Mouse (Mus musculus): ENCODE measurements around the gene Ankrd40.

The Ankrd40 gene

DNA sequence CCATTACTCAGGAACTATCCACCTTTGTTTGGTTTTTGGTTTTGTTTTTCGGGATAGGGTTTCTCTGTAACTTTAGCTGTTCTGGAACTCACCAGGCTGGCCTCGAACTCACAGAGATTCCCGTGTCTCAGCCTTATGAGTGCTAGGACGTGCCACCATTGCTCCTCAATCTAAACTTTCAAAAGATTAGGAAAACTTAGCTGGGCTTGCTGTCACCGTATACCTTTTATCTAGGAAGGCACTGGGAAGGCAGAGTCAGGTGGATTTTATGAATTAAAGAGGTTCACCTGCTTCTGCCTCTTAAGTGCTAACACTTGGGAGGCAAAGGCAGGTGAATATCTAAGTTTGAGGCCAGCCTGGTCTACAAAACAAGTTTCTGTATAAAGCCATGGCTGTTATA lies 5.2 kb upstream of the Ankrd40 start:
- in situ Hi-C loops (cut with MboI, MseI) = no loop called here

DNA sequence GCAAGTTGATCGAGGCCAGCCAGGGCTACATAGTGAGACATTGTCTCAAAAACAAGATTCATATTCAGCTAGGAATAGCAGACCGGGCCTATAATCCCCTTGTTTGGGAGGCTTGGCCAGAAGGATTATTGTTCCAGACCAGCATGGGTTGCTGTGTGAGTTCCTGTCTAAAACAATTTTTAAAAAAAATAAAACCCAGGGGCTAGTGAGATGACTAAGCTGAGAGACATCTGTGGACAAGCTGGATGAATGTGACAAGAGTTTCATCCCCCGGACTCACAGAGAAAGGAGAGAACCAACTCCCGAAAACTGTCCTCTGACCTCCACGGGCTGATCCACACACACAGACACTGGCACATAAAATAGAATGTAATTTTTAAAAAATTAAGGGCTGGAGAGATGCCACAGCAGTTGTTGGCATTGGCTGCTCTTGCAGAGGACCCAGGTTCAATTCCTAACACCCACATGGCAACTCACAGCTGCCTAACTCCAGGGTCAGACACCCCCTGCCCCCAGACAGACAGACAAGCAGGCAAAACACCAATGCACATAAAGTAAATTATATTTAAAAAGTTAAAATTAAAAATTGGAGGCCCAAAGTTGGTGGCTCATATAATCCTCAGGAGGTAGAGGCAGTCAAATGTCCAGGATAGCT lies 4.4 kb upstream of the Ankrd40 start:
- in situ Hi-C loops (cut with MboI, MseI) = no loop called here

DNA sequence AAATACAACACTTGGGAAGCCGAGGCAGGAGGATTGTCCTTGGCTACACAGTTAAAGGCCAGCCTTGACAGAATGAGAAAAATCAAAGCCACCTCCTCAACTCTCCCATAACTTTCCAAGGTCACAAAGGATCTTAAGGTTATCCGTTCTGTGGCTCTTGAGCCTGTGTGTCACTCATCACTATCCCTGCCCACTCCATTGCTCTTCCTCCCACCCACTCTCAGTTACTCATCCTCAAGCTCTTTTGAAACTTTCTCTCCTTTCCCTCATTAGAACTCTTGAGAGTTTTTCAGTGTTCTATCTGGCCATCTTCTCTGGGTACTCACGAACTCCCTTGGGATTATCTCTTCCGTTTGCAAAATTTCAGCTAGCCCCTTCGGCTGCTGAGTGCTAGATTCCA lies 3.2 kb upstream of the Ankrd40 start:
- in situ Hi-C loops (cut with MboI, MseI) = no loop called here

DNA sequence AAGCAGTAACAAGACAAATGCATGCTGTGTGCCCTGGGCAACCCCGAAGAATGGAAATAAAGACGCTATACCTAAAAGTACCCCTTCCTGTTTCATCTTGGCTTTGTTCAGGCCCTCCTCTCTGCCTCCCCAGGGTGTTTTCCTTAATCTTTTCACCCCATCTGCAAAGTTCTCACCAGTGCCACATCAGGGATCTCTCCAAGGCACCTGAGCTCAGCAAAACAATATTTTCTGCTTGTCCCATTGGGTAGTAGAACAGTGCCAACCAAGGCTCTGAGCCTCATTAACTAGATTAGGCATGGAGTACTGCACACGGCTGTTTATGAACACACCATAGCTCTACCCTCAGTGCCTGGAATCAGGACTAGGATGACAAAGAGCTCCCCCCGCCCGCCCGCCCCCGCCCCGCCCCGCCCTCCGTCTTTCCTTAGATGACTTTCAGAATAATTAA lies 815 bp upstream of the Ankrd40 start:
- in situ Hi-C loops (cut with MboI, MseI) = no loop called here

DNA sequence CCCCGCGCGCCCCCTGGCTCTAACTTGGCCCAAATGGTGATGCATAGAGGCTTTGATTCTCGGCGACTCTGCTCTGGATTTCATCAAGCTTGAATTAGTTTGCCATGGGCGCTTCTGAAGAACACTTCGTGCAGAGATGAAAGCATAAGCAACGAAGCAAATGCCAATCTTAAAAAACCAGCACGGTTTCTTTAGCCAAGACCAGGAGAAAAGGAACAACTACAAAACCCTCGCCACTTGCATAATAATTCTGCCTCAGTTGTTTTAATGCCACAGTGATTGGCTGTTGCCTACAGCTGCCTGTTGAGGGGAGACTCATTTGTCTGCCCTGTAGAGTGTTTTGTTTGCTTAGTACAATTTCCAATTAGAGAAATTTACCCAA lies 834 bp downstream of the Ankrd40 start:
- in situ Hi-C loops (cut with MboI, MseI) = no loop called here

DNA sequence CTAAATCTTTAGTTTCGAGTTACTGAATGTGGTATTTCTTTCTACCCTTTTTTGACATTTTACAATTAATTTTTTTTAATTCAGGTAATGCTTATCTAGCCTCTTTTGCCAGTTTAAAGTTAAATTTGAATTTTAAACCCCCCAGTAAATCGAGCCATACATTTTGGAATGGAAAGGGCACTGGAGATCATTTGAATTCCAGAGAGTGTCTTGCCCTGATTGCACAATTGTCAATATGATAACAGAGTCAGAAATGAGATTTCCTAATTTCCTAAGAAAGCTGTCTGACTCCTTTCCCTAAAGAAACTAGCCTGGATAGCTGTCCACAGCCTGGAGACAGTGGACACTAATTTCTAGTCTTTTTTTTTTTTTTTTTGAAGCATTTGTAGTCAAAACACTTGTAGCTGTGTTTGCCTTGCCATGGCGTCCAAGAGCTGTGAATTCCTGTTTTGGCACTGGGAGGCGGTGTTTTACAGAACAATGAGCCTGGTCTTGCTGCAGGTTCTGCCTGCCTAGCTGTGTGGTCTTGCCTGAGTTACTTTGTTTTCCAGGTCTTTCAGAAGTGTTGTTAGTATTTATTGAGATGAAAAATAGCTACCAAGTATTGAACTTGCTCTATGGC lies 1.6 kb downstream of the Ankrd40 start:
- in situ Hi-C loops (cut with MboI, MseI) = no loop called here

DNA sequence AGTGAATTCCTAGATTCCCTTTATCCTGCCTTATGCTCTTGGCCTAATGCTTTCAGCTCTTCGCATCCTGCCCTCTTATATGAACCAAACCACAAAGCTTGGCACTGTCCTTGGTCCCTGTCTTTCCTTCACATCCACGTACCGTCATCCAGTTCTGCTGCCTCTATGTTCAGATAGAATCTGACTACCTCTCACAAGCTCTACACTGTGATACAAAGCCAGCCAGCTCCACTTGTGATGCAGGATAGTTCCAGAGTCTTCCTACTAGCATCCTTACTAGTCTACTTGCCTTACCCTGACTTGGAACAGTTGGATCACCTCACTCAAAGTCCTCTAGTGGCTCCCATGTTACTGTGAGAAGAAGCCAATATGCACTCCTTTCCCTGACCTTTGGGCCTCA lies 2.4 kb downstream of the Ankrd40 start:
- in situ Hi-C loops (cut with MboI, MseI) = no loop called here

DNA sequence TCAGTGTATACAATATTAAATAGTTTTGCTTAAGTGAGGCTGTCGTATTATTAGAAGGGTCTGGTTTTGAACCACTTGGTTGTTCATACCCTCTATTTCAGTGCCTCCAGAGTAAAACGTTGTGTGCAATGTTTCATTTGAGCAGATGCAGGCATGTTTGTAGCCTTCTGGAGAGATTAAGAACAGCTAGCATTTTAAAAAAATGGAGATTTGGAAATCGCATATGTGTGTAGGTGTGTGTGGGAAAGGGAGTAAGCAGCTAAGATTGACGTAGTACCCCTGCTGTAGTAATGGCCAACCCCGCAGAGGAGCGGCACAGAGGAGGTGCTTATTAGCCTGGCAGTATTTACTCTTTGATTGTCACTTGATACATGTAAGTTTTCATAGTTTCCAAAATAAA lies 4.9 kb downstream of the Ankrd40 start:
- in situ Hi-C loops (cut with MboI, MseI) = no loop called here

DNA sequence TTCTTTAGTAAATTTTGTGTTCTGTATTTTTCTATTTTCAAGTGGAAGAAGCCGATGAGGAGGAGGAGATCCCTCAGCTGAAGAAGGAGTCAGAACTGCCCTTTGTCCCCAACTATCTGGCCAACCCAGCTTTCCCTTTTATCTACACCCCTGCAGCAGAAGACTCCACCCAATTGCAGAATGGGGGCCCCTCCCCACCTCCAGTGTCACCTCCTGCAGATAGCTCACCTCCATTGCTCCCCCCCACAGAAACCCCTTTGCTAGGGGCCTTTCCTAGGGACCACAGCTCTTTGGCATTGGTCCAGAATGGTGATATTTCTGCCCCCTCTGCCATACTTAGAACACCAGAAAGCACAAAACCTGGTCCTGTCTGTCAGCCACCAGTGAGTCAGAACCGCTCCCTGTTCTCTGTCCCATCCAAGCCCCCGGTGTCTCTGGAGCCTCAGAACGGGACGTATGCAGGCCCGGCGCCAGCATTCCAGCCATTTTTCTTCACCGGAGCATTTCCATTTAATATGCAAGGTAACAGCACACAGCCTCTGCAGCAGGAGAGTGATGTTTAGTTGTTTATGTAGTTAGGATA lies 6.7 kb downstream of the Ankrd40 start:
- in situ Hi-C loops (cut with MboI, MseI) = no loop called here

DNA sequence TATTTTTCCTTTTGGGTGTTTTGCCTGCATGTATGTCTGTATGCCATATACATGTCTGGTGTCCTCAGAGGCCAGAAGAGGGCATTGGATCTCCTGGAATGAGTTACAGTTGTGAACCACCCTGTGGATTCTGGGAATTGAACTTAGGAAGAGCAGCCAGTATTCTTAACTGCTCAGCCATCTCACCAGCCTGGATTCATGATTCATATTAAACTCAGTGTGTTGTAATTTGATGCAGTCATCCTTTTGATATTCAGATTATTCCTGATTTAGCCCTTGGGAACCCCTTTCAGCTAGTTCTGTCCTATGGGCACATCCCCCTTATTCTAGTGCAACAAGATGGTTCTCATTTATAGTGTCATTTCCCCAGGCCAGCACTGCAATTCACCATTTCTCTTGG lies 8.8 kb downstream of the Ankrd40 start:
- in situ Hi-C loops (cut with MboI, MseI) = no loop called here

DNA sequence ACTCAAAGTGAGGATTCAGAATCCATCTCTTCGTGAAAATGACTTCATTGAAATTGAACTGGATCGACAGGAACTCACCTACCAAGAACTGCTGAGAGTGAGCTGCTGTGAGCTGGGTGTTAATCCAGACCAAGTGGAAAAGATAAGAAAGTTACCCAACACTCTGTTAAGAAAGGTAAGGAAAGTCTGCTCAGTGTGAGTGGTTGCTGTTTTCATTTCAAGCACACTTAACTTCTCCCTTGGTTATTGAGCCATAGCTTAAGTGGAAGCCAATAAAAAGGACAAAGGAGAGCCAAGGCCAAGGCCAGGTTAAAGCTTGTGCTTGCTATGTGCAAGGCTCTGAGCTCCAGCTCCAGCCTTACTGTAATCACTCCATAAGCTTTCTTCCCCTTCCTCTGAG lies 10.5 kb downstream of the Ankrd40 start:
- in situ Hi-C loops (cut with MboI, MseI) = no loop called here

DNA sequence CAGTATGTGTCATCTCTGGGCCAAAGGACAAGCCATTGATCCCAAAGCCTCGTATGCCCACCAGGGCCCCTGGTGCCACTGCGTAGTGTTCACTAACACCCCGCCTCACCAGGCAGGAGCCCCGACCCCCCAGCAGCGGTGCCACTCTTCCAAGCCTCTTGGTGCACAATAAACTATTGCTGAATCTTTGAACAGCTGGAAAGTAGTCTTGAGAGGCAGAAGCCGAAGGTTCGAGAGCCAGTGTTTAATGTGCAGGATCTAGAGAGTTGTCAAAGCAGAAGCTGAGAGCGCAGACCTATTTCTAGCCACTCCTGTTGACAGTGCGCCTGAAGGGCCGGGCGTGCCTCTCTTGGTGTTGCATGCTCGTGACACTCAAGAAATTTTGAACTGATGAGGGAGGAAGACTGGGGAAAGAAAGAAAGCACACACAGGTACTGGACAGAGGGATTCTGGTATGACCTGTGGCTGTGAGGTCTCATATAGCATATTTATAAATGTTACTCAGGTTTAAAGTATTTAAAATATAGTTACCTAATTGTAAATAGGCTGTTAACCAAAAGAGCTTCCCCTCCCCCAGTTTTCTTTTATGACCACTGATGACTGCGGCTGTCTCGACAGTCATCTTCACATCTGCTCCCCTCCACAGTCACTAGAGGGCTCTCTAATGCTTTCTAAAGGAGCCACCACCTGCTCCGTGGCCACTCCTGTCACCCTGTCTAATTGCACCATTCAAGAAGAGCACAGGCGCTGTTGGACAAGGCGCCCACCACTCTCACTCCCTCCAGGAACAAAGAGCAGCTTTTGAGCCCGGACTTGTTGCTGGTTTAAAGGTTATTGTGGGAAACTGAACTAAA lies 12.2 kb downstream of the Ankrd40 start:
- in situ Hi-C loops (cut with MboI, MseI) = no loop called here

DNA sequence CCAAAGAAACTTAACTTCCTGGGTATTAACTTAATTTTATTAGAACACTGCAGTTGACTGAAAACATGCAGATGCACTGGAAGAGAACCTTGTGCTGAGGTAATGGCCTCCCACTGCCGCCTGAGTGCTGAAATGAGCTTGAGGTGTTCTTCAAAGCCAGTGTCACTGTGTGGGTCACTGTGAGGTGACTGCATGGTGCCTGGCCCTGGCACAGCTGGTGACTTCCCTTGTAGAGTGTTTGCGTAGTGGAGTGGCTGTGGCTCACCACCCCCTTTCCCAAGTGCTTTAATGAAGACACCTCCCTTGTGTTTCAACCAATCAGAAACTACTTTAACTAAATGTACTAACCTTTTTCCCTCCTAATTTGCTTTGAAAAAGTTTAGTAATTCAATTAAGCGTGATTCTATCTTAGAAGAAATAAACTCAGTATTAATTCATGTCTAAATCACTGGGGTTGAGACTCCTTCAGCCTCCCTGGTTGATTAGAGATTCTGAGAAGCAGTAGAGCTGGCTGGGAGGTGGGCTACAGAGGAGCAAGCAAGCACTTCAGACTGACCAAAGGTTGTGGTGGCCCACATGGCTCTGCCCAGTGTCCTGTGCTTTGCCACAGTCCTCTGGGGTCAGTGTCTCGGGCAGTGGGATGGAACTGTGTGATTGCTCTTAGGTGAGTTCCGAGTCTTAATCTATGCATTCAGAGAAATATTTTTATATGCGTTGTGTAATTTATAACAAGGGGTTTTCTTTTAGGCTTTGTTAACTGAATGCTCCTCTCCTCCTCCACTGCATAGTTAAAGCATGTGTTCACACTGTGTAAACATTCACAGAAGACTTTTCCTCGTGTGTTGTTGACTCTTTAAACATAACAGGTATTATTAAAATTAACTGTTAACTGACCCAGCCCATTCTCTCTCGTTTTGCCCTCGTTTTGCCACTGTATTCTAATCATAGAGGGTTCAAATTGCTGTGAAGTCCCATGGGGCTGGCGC lies 13.4 kb downstream of the Ankrd40 start:
- in situ Hi-C loops (cut with MboI, MseI) = no loop called here

DNA sequence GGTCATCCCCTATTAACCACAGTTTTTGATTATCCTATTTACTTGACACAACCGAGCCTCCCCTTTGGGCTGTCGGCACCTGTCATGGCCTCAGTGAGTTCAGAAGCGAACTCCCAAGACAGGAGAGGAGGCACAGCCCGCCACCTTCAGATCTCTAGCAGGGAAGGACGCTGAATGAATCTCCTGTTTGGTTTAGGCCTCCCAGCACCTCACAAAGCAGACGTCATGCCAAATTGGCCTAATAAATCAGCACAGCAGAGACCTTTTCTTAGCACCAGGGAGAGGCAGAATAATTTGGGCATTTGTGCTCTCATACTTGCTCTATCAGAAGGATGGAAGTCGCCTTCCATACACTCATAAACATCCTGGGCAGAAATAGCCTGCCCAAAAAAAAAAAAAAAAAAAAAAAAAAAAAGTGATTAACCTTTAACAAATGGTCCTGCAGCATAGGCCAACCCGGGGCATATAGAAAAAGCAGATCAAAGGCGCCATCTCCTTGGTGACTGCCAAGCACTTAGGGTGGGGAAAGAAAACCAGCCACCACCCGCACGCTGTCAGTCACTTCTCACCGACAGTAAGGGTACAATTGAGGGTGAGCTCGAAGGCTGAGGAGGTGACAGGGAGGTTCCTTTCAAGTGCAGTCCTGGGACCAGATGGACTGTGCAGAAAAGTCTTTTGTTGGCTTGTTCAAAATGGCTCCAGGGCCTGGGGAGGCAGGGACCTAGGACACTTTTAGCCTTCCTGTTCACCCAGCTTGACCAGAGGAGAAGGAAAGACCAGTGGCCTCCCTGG lies 14.5 kb downstream of the Ankrd40 start:
- in situ Hi-C loops (cut with MboI, MseI) = no loop called here

DNA sequence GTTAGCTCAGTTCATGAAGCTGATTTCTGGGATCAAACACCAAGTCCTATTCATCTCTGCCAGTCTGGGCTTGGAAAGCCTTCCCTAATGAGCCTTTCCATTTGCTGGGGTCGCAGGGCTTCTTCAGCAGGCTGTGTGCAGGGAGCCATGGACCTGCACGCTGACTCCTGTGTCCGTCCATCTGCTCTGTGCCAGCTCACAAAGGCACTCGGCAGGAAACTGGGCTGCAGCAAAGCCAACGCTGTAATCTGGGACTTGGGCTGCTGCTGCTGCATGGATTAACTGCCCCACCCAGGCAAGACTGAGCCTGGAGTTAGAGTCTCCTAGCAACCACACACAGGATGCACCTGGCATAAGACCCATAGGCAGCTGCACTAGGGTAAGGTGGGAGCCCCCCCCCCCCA lies 16.2 kb downstream of the Ankrd40 start:
- in situ Hi-C loops (cut with MboI, MseI) = no loop called here

DNA sequence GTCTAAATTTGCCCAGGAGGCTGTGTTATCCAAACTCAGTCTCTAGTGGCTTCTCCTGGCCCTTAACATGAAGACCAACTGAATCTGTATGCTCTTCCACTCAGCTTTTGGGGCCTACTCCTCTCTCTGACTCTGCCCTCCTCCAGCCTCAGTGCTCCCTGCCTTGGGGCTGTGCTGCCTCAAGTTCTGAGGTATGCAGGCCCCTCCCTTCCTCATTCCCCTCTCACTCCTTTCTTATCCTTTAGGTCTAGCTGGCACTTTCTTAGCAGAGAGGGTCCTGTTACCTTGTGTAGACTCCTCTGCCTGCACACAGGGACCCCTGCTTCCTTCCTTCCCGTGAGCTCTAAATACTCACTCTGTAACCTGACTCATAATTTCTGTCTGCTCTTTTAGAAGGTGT lies 16.7 kb downstream of the Ankrd40 start:
- in situ Hi-C loops (cut with MboI, MseI) = no loop called here

DNA sequence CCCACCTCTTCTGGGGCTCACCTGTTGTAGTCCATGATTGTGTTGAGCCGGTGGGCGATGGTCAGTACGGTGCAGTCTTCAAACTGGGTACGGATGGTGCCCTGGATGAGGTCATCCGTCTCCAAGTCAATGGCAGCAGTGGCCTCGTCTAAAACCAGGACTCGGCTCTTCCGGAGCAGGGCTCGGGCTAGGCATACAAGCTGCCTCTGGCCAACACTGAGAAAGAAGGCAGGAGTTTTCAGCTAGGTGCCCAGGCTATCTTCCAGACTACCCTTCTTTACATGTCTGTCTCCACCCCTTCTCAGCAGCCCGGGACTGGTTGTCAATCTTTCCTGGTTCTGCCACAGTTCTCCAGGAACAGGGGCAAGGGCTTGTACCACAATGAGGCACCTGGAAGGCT lies 18.1 kb downstream of the Ankrd40 start:
- in situ Hi-C loops (cut with MboI, MseI) = no loop called here

DNA sequence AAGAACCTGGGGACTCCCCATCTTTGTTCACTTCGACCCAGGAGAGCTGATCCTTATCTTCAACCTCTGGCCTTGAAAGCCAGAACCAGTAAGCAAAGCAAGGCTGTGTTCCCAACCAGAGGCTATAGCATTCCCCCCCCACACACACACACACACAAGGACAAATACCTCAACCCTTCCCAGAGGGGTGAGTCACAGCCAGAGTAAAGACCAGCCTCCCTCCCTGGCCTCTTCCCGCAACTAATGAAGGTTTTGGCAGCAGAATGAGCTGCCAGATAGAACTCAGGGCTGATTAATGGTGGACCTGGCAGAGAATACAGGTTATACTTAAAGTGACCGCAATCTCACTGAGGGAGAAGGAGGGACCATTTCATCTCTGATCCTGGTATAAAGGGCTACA lies 18.8 kb downstream of the Ankrd40 start:
- in situ Hi-C loops (cut with MboI, MseI) = no loop called here

DNA sequence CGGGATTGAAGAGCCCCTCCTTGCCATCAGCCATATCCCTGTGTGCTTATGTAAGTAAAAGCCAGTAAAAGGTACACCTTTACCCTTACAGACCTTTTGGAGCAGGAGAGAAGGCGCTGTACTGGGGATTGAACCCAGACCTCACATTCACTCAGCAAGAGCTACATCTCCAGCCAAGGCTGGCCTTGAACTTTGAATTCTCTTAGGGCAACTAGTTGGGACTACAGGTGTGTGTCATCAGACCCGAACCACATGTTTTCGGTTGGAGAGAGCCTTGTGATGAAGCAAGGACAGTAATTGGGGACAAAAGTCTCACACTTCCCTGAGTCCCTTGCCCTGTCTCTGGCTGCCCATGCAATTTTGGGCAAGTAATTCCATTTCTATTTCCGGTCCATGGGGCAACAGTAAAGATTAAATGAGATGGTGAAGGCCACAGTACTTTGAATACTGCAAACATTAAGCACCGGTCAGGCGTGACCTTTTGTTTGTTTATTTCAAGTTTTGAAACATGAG lies 19.3 kb downstream of the Ankrd40 start:
- in situ Hi-C loops (cut with MboI, MseI) = no loop called here

DNA sequence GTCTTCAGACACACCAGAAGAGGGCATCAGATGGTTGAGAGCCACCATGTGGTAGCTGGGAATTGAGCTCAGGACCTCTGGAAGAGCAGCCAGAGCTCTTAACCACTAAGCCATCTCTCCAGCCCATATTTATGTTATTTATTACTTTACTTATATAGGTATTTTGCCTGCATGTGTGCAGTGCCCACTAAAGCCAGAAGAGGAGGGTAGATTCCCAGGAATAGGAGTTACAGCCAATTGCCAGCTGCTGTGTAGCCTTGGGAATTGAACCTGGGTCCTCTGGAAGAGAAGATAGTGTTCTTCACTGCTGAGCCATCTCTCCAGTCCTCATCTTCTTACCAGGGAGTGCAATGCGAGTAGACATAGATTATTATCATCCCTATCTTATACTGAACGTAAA lies 22.0 kb downstream of the Ankrd40 start:
- in situ Hi-C loops (cut with MboI, MseI) = no loop called here

Data from regulatory T cell (primary cell).